Mouse (Mus musculus) spleen, embryonic (tissue): ENCODE measurements around the gene Dnmt3l.

Source experiments
- CTCF ChIA-PET: fragments of 350-600 bp; sonication (Branson Sonifier 250); formaldehyde crosslinking; loops from one replicate; lab custom pipeline; 2022; lab: Charles Lee

The Dnmt3l gene

GRCm38 (mm10) chr10:78028129-78028528 lies 13.6 kb upstream of the Dnmt3l start:
- CTCF ChIA-PET: interaction anchor here (0.5 to 2.3 kb wide), 4 partner anchors 132 to 325 kb away, joined by 4 to 22 read pairs (median 6); no protein-coding TSS in a partner anchor

- CTCF ChIA-PET: interaction anchor here (1.6 to 2.3 kb wide), 2 partner anchors 131 to 134 kb away, joined by 5 to 22 read pairs; no protein-coding TSS in a partner anchor
Measured at GRCm38 (mm10) chr10:78029080-78029479, 12.7 kb upstream of the Dnmt3l start.

- CTCF ChIA-PET: interaction anchor here (0.5 to 0.6 kb wide), 2 partner anchors 24 to 400 kb away, joined by 3 to 30 read pairs; no protein-coding TSS in a partner anchor
Measured at GRCm38 (mm10) chr10:78031987-78032386, 9.8 kb upstream of the Dnmt3l start.

DNA sequence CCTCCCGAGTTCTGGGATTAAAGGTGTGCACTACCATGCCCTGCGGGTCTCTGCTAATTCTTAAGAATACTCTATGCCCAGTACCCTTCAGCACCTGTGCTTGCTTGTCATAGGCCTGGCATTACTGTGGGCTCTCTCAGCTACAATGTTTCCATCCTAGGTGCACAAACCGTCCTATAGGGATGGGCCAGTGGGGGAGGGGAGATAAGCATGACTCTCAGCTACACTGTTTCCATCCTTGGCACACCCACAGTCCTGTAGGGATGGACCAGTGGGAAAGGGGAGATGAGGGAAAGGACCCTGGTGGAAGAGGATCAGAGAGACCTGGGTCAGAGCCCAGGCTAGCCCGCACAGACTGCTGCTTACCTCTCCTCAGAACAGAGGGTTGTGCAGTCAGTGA lies 4.6 kb upstream of the Dnmt3l start:
- CTCF ChIA-PET: no interaction called here

DNA sequence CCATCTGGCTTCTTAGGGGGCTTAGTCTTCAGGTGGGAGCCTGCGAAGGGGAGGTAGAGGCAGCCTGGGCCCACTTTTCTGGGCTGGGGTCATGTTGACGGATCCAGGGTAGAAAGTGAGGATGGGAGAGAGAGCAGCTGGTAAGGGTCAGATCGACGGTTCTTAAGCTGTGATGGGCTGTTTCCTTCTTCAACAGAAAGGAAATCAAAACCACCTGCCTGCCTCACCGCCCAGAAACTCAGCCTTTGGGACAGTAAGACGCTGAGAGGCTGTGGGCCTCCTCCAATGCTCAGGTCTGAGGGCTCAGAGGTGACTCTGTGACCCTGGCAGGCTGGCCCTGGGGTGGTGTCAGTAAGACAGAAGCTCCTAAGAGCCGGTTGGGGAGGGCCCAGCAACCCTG lies 349 bp downstream of the Dnmt3l start:
- CTCF ChIA-PET: interaction anchor here (0.5 to 1.4 kb wide), 3 partner anchors 15 to 121 kb away, joined by 3 read pairs; no protein-coding TSS in a partner anchor

DNA sequence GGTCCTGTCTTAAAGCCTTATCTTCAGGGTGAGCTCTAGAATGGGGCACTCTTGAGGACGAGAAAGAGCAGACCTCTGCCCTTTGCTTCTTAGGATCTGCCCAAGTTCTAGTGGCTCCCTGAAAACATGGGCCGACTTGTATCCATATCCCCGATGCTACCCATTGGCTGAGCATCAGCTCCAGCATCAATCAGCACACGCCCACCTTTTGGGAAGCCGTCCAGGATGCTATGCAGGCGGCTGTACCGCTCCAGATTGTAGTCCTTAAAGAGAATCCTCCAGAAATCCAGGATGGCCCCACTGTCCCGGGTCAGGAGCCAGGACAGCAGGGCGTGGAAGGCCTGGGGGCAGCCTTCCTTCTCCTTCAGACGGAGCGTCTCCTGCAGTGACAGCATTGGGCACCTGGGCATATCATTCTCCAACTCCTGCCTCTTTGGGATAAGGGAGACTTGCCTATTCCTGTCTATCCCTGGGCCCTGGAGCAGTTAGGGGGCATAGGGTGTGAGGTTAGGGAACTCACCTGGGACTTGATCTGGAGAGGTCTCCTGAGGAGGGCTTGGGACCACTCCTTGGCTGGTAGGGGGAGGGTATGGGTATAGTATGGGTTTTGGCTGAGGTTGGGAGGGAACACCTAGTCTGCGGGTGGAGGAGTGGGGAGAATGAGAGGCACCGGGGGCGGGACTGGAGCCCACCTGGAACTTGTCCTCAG lies 1.1 kb downstream of the Dnmt3l start:
- CTCF ChIA-PET: interaction anchor here (0.8 to 1.4 kb wide), 3 partner anchors 16 to 120 kb away, joined by 3 to 5 read pairs (median 3); no protein-coding TSS in a partner anchor

- CTCF ChIA-PET: interaction anchor here (0.8 kb wide), 1 partner anchor 46 kb away, joined by 5 read pairs; no protein-coding TSS in a partner anchor
Measured at GRCm38 (mm10) chr10:78043406-78043836, 1.7 kb downstream of the Dnmt3l start, which contains the start of gene Aire. TSS of gene Aire (minus strand) at chr10:78043610.

GRCm38 (mm10) chr10:78044531-78044930 lies 2.8 kb downstream of the Dnmt3l start:
- CTCF ChIA-PET: no interaction called here

DNA sequence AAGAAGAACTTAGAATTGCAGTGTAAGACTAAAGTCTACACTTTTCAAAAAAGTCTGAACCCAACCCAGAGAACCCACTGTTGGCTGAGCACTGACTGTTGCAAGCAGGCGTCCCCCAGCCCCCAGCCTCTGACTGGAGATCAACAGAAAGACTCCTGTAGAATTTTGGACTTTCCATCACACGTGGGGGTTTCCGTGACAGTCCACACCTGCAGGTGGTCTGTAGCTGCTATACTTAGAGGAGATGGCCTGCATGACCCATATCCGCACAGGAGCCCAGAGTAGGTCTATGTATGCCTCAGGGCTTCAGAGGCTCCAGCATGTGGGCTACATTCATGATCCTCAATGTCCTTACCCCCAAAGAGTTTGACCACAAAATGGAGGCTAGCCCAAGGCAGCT lies 4.6 kb downstream of the Dnmt3l start:
- CTCF ChIA-PET: no interaction called here

- CTCF ChIA-PET: no interaction called here
Measured at GRCm38 (mm10) chr10:78048061-78048730, 6.4 kb downstream of the Dnmt3l start.

- CTCF ChIA-PET: no interaction called here
Measured at GRCm38 (mm10) chr10:78049519-78050035, 7.8 kb downstream of the Dnmt3l start.

GRCm38 (mm10) chr10:78054633-78055565 lies 13.2 kb downstream of the Dnmt3l start:
- CTCF ChIA-PET: interaction anchor here (0.7 kb wide), 1 partner anchor 51 kb away, joined by 15 read pairs; no protein-coding TSS in a partner anchor

GRCm38 (mm10) chr10:78057056-78057455 lies 15.3 kb downstream of the Dnmt3l start:
- CTCF ChIA-PET: no interaction called here

DNA sequence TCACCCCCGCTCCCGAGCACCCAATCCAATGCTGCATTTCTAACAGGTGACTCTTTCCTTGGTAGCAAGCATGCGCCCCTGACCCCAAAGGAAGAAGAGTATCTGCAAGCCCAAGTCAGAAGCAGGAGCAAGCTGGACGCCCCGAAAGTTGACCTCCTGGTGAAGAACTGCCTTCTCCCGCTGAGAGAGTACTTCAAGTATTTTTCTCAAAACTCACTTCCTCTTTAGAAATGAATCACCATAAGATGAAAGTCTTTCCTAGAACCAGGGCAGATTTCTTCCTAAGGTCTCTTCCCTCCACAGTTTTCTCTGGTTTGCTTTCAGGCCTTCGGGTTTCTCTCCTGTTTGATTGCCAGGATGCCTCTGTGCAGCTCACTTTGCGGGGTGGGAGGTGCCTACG lies 21.4 kb downstream of the Dnmt3l start:
- CTCF ChIA-PET: interaction anchor here (0.7 kb wide), 1 partner anchor 174 kb away, joined by 4 read pairs; no protein-coding TSS in a partner anchor

GRCm38 (mm10) chr10:78067226-78067625 lies 25.5 kb downstream of the Dnmt3l start:
- CTCF ChIA-PET: no interaction called here

DNA sequence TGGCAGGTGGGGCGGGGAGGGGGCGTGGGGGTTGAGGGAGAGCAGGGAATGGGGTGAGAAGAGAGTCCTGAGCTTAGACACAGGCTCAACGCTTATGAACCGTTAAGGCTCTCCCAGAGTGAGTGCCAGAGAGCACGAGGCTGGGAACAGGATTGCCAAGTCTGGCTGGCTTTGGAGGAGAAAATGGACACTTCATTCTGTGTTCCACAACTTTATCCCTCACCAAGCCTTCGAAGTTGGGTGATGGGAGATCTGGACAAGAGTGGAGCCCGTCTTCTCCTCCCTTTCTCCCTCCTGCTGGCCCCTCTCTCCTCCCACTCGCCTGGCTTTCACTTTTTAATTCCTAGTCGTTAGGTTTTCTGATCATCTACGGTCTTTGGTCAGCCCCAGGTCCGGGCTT lies 26.8 kb downstream of the Dnmt3l start:
- CTCF ChIA-PET: interaction anchor here (1.1 kb wide), 1 partner anchor 92 kb away, joined by 4 read pairs; no protein-coding TSS in a partner anchor

DNA sequence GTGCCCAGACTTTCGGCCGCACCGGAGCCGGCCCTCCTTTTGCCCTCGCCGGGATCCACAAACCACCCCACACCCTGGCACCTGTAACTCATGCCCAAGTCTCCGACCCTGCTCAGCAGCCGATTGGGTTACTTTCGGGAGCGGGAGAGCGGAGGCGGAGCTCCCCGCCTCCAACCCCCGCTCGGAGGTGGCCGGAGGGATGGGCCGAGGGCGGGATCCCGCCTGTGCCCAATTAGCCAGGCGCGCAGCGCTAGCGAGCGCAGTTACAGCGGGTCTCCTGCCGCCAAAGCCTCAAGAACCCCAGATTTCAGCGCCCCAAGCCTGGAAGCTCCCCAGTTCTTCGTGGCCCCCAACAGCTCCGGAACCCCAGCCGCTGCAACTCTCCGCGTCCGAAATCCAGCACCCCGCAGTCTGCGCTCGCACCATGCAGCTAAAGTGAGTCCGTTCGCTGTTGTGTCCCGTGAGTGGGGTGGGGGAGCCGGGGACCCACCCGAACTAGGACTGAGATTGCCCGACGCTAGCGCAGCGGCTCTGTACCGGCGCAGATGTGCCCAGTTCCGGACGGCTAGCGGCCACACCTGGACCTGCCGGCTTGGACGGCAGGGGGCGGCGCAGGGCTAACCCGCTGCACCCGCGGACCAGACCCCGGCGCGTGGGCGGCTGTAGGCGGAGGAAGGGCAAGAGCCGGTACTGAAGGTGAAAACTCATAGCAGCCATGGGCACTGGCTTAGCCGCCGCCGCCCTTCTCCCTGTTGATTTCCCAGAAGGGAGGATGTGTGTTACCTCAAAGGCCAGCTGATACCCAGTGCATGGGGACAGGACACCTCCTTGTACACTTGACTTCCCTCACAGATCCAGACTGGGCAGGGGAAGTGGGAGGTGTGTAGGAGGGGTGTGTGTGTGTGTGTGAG lies 27.6 kb downstream of the Dnmt3l start, which contains the start of gene Icosl:
Gene Icosl (plus strand): TSS at position 202 of the 911 bp plus-strand sequence.
- CTCF ChIA-PET: interaction anchor here (1.1 kb wide), 1 partner anchor 92 kb away, joined by 4 read pairs; no protein-coding TSS in a partner anchor

DNA sequence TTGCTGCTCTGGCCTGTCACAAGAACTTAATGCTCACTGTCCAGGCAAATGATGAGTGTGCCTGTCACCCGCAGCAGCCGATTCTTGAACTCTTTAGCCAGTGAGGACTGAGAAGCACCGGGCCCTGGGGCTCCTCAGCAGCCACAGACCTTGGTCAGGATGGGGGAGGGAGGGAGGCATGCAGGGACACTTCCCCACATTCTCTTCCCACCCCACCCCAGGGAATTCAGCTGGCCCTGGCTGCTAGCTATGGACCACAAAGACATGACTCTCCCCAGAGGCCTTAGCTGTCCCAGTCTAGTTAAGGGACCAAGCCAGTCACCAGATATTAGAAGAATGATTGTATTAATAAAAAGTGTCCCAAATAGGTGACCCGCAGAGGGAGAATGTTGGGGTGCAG lies 32.4 kb downstream of the Dnmt3l start:
- CTCF ChIA-PET: interaction anchor here (1.3 kb wide), 1 partner anchor 12 kb away, joined by 3 read pairs; no protein-coding TSS in a partner anchor

DNA sequence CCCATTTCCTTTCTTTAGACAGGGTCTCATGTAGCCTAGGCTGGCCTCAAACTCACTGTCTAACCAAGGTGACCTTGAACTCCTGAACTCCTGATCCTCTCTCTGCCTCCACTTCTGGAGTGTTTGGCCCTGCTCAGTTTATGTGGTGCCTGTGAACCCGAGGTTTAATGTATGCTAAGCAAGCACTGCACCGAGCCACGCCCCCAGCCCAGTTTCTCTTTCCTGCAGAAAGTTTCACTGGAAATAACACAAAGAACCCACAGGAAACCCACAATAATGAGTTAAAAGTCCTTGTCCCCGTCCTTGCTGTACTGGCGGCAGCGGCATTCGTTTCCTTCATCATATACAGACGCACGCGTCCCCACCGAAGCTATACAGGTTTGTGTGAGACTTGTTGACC lies 33.2 kb downstream of the Dnmt3l start:
- CTCF ChIA-PET: interaction anchor here (0.6 to 1.3 kb wide), 2 partner anchors 12 to 14 kb away, joined by 3 to 5 read pairs; no protein-coding TSS in a partner anchor
